Mouse (Mus musculus): ENCODE results near the gene Tepp.
A peak's percentile ranks its signal among the peaks of the same experiment; 100 is the strongest.

Gene Tepp

DNA sequence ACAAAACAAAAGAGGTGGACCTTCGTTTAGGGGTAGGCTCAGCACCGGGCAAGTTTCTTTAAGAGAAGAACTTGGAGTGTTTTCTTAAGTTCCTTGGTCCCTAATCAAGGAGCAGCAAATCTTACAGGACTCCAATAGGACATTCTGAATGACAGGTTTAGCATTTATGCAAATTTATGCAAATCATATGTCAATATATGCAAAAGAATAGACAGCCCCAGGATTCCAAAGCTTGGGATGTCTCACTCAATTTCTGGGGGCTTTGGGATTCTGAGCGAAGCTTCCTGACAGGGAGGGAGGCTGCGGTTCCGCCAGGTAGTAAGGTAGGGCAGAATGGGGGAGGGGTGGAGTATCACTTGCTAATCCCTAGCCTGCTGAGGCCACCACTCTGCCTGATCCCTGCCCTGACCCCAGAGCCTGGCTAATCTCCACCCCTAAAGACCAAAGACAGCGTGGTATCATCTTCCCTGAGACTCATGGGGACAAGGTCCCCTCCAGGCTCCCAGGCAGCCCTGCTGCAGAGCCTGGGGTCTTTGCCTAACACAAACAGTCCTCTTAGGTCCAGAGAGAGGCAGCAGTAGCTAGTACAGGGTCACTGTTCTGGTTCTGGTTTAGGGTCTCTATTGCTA lies at the start of gene Tepp:
Gene Tepp, plus strand, starts transcription at position 225 of the 629 bp plus-strand sequence.
- DNase-seq, result no peak

DNA sequence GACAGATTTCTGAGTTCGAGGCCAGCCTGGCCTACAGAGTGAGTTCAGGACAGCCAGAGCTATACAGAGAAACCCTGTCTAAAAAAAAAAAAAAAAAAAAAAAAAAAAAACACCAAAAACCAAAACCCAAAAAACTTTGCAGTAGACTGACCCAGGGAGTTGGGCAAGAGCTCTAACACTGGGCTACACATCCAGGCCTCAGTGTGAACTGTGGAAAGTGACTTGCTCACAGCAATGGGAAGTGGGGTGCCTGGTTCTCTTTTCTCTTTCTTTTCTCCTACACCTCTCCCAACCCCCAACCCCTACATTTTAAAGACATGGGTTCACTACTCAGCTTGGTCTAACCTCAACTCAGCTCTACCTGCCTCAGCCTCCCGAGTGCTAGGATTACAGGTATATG lies 48.2 kb upstream of the Tepp start:
- no peak for DNase-seq

DNA sequence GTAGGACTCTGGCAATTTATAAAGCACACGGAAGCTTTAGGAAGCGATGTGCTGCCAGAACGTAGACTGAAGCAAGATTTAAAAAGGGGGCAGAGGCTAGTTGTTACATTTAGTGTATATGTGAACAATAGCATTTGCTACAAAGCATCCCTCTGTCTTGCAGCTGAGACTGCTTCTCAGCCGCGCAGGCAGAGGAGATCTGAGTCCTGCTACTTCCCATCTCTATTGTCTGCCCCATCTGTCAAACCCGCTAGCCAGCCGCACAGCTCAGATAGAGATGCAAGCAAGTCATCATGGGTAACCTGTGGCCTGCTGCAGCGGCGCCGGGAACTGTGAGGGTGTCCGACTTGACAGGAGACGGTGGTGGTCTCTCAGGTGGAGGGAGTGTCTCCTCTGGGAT lies 39.9 kb upstream of the Tepp start:
- no peak for DNase-seq

DNA sequence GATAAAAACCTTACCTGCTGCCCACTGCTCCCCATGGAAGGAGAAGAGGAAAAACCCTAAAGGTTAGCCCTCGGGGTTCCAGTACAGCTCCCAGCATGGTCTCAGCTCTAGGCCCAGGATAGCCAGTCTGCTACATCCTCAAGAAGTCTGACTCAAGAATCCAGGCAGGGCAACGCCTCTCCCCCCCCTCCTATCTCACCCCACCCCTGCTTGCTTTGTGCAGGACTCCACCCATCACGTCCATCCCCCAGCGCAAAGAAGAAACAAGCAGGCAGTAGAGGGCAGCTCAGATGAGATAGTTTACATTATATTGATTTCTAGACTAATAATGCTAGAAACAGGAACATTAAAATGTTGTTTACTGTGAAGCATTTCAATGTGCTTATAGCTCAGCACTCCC lies 38.5 kb upstream of the Tepp start:
- DNase-seq, result no peak

DNA sequence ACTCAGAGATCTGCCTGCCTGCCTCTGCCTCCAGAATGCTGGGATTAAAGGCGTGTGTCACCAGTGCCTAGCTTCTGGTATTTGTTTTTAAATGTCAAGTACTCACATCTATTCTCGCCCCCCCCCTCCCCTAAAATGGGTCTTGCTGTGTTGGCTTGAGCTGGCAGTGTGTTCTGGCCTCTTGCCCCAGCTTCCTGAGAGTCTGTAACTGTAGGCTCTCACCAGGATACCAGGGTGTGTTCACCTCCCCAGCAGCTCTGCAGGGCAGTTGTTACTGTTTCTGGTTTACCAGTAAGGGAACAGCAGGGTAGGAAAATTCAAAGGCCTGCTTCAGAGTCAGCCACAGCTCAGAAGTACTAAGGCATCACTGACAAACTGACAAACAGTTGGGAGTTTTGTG lies 37.5 kb upstream of the Tepp start:
- DNase-seq, result no peak

DNA sequence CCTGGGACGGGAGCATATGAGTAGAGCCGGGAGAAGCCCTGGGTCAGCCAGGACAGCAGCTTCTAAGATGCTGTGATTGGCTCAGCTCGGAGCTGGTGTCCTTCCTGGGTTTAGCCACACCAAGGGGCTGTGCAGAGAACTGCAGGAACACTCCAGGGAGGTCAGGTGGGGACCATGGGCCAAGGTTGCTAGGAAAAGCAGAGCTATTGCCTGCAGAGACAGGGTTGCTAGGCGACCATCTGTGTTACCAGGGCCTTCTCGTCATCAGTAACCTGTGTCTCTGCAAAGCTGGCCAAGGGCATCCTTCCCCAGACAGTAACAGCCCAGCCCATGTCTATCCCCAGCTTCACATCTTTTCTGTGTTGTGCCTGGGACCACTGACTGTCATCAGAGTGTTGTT lies 28.9 kb upstream of the Tepp start:
- DNase-seq, result no peak

DNA sequence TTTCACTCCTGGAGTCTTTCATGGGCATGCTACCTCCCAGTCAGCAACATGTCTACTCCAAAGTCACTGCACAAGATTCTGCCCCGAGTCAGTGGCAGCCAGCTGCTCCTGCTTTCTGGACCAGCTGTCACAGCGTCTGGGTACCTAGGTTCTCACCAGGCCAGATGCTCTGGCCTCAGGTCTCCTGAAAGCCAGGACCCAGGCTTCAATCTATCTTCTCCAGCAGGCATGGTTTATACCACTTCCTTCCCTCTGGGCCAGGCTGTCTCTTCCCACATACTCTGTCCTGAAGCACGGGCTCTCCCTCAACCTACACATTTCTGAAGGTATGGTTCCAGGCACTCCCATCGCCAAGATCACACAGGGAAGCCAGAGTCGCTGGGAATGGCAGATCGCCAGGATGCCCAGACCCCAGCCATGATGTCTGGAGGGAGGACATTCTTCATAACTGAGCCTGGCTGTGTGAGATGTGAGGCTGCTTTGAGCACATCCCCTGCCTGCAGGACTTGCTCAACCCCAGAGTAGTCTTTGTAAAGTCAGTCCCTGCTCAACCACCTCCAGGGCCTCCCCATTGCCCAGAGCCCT lies 21.2 kb upstream of the Tepp start:
- DNase-seq, result no peak

DNA sequence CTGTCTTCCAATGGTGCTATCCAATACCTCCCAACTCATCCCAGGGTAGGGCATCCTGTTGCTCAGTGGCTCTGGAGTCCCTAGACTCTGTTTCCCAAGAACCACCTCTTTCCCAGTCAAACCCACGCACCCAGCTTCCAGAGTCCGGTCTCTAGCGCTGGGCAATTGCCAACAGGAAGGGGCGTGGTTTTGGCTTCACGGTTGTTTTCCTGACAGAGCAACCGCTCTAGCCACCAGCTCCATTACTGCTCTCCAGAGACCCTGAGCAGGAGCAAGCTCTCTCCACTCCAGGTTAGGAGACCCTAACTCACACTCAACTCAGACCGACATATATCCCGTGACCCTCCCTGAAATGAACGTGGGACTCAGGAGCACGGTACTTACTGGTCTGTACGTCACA lies 17.2 kb upstream of the Tepp start:
- DNase-seq, result peak; percentile 85

DNA sequence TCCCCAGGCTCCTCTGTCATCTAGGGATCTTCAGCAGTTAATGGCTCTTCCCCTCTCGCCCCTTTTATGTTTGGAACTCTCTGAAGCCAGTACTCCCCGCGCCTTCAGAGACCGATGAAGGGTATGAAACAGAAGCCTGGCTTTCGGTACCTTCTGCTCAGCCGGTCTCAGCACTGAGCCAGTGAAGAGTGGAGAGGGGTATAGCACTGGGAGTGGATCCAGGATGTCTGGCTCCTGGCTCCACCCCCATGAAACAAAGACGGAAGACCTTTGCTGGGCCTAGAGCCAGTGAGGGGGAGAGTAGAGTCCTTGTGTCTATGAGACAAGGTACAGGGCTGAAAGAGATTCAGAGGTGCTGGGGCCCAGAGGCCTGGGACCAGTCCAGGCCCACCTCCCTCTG lies 16.5 kb upstream of the Tepp start:
- DNase-seq, result peak; percentile 43

DNA sequence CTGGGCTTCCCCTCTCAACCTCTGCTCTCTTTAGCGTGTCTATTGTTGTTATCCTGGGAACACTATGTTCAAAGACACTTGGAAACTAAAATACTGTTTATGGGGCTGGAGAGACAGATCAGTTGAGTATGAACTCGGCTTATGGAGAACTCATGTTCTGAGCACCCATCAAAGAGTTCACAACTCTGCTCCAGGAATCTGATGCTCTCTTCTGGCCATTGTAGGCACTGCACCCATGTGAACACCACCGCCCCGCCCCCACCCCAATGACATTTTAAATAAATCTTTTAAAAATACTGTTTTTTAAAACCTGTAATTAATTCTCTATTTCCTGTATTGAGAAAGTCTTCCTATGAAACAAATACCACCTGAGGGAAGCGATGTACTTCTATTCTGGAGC lies 8.0 kb upstream of the Tepp start:
- DNase-seq, result peak; percentile 40

DNA sequence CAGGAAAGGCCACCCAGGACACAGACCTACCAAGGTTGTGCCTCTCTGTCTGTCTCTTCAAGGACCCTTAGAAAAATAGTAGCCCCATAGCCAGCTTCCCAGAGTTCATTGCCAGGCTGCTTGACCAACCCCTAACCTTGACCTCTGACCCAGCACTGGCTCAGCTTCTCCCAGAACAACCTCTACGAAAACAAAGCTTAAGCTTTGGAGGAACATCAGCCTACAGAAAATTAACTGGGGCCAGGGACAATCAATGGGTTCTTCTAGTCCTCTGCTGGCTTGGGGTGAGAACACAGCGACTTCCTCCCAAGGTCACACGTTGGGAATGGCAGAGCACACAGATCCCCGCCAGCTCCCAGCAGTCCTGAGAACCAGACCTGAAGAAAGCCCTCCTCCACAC lies 4.8 kb upstream of the Tepp start:
- DNase-seq, result no peak

DNA sequence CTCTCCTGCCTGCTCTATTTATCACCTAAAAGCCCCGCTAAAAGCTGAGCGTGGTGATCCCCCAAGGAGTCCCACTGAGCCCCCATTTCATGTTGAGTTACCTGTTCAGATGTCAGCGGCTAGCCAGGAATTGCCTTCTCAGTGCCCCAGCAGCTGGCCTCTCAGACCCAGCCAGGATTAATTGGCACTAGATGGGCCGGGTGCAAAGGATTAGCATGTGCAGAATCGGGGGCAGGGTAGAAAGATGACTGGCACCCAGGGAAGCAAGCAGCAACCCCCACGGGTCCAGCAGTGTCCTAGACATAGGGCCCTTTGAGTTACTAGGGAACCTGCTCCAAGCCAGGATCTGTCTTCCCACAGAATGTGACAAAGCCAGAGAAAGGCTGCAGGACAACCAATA lies 3.9 kb upstream of the Tepp start, which contains the start of gene Cngb1:
Gene Cngb1, minus strand, starts transcription at position 155 of the 400 bp plus-strand sequence.
- DNase-seq, result no peak

DNA sequence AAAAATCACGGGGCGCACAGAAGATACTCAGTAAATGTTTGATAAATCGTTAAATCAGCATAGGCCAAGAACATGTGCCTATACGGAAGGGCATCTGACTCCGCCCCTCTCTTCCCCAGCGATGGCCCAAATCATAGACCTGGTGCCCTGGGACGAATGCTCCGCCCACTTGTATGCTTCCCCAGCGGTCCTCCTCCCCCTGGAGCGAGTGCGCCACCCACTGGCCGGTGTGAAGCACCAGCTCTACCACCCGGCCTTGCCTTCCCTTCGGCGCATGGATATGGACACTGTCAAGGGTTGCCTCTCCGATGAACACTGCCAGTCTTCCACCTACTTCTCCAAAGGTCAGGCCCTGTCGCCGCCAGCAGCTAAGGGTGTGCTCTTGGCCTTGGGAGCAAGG lies 2.5 kb downstream of the Tepp start:
- DNase-seq, result no peak

DNA sequence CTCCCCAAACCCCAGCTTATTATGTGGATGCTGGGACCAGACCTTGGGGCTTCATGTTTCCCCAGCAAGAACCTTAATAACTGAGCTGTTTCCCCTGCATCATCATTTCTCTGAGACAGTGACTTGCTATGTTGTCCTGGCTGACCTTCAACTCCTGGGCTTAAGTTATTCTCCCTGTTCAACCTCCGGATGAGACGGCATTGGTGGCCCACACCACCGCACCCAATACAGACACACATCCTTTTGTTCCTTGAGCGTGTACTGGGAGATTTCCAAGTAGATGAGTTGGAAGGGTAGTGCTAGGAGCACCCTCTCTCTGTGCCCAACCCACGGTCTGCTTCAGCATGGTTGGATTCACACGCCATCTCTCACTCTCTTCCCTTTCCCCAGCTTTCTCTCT lies 3.5 kb downstream of the Tepp start:
- no peak for DNase-seq

DNA sequence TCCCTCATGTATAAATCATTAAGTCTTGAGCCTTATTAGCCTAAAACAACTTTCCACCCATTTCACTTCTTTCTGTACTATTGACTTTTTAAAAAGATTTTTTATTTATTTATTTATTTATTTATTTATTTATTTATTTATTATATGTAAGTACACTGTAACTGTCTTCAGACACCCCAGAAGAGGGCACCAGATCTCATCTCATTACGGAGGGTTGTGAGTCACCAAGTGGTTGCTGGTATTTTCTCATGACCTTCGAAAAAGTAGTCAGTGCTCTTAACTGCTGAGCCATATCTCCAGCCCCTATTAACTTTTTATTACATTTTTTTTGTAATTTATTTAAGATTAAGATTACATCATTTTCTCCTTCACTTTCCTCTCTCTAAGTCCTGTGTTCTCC lies 4.3 kb downstream of the Tepp start:
- DNase-seq, result no peak

DNA sequence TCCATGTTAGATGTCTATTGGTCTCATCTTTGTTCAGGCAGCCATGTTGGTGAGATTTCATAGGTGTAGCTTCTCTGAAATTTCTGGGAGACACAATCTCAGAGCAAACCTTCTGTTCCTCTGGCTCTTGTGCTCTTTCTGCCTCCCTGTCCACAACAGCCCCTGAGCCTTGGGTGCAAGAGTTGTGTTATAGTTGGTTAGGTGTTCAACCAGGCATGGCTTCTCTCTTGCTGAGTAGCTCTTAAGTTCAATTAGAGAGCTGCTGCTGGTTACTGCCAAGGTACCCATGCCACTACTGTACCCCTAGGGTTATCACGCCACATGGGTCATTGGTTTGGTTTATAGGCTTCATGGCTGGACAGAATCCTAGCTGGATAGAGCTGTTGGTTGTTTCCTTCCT lies 5.0 kb downstream of the Tepp start:
- peak; percentile 44 for DNase-seq

DNA sequence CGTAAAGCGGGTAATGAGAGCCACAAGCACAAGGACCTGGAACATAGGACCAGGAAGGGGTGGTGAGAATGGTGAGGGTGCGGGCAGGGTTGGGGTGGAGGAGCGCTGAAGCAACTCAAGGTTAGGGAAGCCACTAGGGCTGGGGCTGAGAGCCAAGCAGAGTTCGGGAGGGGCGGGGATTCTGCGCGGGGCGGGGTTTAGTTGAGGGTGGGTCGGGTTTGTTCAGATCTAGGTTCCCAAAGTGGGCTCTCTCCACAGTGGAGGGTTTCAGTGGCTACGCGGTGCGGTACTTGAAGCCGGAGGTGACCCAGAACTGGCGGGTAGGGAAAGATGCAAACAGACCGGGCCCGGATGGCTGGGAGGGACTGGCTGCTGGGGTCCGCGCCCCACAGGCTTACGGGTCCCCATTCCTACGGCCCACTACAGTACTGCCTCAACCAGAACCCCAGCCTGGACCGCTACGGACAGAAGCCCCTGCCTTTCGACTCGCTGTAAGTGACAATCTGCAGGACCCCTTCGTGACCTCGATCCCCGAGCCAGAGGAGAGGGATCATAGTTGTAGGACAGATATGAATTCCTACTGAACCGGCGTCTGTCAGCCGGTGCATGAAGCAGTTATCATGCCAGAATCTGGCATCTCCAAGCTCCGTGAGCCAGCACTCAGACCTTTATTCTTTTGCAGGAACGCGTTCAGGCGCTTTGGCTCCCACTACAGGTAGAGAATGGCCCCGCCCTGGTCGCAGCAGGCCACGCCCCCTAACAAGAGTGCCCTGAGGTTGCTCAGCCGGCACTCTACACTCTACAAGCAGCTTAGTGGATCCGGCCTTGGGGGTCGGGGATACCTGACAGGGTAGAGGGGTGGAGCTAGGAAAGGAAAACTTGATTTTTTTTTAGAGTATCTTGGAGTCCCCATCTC lies 10.1 kb downstream of the Tepp start:
- peak; percentile 88 for DNase-seq

DNA sequence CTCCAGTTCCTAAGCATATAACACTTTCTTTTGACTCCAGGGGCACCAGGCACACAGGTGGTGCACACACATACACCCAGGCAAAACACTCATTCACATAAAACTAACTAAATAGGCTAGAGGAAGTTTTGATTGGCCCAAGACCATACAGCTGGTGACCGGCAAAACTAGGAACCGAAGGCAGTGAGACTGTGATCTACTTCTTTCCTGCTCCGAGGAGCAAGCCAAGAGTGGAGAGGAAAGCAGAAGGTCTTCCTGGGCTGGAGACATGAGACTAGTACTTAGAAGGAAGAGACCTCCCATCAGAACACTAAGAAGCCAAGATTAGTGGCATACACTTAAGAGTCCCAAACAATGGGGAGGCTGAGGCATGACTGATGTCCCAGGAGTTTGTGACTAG lies 12.8 kb downstream of the Tepp start:
- no peak for DNase-seq

DNA sequence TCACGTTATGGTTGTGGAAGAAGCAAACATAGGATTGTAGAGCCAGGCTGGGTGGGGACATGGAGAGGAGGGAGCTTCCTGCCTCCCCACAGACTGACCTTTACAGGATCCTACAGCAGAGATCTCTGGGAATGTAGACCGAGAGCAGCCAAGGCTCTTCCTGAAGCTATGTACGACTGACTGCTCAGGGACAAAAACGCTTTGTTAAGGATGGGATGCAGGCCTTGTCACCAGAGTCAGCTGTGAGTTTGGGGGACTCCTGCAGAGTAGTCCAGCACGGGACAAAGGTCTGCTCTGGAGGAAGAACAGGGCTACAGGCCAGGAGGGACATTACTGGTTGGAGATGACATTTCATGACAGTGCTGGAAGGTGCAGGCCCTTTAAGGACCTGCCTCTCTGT lies 14.3 kb downstream of the Tepp start:
- no peak for DNase-seq

DNA sequence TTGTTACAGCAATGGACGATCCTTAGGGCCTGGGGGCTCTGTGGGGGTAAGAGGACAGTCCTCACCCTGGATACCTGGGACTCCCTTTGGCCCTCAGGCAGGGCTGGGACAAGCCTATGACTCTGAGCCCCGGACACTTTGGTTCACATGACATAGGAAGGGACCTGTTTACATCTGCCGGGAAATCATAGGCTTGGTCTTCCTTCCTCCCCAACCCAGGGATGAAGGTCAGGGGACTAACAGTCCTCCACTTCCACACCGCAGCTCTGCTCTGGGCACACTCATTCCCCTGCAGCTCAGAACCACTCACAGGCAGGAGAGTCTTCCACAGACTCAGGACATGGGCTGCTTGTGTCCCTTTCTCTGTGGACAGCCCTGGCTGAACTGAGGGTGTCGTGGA lies 16.5 kb downstream of the Tepp start:
- no peak for DNase-seq

DNA sequence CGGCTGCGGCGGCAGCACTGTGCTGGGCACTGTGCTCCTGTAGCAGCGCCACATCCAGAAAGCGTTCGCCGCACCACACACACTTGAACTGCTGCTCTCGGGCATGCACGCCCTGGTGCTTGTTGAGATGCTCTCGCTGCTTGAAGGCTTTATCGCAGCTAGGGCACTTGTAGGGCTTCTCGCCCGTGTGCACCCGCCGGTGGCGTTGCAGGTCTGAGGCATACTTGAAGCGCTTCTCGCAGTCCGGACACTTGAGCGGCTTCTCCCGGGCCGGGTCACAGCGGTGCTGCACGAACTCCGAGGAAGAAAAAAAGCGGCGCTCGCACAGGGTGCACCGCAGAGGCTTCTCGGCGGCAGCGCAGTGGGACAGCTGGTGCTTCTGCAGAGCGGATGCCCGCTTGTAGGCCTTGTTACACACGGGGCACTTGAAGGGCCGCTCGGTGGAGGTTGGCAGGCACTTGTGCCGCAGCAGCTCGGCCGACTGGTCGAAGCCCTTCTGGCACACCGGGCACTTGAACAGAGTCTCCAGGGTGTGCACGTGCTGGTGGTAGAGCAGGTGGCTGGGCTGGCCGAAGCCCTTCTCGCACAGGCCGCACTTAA lies 17.6 kb downstream of the Tepp start:
- DNase-seq, result no peak

DNA sequence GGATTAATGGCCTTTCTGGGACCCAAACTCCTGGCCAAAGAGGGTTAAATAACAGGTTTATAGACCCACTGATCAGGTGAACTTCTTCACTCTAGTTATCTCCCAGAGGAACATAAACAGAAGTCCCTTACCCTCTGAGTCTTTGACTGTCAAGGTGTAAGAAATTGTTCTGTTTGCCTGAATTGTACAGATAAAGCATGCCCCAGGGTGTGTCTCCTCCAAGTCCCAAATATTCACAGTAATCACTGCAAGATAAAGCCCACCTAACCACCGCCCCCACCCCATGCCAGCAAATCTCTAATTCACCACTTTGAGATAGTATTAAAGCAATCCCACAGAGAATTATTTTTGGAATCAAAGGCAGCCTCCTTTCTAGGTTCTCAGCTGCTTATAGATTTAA lies 20.0 kb downstream of the Tepp start:
- no peak for DNase-seq

DNA sequence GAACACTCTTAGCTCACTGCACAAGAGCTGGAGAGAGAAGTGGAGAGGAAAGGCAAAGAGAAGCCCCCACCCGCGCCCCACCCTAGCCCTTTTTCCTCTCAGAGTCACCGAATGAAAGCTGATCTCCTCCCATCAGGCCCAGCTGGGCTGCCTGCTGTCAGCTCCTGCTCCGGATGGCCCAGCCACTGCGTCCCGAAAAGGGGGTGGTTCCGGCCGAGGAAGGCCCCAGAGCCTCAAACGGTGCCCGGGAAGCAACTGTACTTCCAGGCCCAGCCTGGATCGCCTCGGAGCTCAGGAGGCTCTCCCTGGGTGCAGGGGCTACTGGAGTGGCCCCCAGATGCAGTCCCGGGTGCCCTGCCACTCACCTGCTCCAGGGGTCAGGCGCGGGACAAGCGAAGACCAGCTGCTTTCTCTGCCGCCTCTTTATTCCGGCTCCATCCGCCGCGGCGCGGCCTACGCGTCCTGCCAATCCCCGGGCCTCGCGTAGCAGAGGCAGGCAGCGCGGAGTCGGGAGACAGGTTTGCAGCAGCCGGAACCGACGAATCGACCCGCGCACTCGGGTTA lies 20.9 kb downstream of the Tepp start:
- no peak for DNase-seq
